Mouse (Mus musculus) T-helper 1 cell (primary cell): Measurements from ENCODE around the gene S100b.

Experiments
- in situ Hi-C: fragments of 300-600 bp; cut with MboI, MseI; formaldehyde crosslinking; loops from one replicate; pipeline ENCODE4 v1.15.1; 2025; ENCODE audit warnings: high pct_unique_total_duplicates

The S100b gene

DNA sequence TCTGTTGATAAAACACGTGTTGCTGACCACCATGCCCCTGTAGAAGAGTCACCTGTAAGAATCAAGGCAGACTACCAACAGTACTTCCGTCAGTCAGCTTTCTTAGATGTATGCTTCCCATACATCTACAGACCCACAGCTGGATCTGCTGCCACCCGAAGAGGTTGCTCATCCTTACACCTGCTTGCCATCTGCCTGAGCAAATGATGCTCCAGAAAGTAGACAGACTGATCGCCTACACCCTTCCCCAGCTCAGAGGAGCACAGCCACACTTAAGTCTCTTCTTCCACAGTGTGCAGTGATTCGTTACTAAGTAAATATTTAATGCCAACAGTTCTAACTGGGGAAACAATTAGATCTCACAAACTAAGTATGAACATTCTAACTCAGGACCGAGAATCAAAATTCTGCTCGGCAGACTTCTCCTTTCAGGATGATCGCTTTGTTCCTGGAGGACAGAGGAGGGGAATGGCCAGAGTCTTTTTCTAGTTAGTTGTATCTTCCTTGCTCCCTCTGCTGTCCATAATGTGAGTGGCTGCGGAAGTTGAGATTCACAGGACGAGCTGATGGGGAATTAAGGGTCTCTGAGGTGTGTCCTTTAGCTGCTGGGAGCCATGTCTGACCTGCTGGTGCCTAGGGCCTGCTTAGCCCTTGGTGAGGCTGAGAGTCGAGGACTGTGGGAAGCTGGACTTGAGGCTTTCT lies 6.9 kb downstream of the S100b start:
- in situ Hi-C loops = no loop called here

DNA sequence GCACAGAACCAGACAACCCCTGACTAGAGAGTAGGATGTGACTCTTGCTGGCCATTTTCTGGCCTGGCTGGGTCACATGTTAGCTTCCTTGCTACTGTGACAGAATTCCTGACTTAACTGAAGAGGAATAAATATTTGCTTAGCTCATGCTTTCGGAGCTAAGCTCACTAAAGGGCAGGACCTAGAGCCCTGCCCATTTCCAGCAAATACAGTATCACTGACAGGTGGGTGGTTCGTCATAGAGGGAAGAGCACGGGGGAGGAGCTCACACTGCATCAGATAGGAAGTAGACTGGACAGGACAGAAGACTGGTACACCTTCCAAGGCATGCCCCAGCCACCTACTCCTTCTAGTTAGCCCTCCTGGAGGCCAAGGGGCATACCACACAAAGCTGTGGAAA lies 7.8 kb downstream of the S100b start:
- in situ Hi-C loops = no loop called here

DNA sequence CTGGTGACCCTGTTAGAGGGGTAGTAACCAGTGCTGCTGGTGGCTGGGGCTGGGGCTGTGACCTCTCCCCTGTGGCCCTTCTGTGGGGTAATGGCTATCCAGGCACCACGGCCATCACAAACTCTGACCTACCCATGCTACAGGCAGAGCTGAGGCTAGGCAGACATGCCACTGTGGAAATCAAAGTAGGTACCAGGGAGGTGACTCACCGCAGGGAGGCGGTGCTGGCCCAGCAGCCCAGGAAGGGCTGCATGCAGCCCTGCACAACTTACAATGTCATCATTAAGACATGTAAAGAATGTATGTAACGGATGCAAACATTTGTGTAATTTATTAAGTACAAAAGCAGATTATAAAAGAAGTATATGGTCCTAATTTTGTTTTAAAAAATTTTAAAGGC lies 8.8 kb downstream of the S100b start:
- in situ Hi-C loops = no loop called here

DNA sequence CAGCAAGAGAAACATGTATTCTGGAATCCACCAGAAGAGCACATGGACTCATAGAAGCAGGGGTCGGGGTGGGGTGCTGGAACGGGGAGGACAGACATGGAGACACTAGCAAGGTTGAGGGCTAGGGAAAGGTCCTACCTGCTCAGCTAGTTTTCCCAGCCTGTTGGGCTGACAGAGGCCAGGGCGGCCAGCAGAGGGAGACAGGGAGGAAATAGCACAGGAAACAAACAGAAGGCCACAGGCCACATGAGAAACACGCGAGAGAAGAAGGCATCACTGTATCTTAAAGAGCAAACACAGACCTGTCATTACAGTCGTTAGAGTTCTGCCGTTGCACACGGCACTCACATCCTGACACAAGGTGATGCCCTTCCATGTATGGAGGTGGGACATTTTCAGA lies 17.6 kb downstream of the S100b start:
- in situ Hi-C loops = no loop called here

DNA sequence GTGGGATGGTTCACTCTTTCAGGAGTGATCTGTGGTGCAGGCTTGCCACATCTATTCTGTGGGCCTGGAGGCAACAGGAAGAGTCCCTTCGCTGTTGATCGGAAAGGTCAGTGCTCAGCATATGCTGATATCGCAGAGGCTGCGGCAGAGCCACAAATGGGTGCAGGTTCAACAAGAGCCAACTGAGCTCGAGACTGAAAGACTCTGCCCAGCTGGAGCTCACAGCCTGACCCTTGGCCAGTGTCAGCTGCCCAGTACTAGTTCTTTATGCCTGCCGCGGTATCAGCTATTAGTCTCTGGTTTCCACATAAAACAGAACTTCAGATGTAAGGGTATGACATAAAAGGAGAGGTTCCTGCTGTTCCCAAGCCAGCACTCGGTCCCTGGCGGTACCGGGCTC lies 21.6 kb downstream of the S100b start:
- in situ Hi-C loops = no loop called here

DNA sequence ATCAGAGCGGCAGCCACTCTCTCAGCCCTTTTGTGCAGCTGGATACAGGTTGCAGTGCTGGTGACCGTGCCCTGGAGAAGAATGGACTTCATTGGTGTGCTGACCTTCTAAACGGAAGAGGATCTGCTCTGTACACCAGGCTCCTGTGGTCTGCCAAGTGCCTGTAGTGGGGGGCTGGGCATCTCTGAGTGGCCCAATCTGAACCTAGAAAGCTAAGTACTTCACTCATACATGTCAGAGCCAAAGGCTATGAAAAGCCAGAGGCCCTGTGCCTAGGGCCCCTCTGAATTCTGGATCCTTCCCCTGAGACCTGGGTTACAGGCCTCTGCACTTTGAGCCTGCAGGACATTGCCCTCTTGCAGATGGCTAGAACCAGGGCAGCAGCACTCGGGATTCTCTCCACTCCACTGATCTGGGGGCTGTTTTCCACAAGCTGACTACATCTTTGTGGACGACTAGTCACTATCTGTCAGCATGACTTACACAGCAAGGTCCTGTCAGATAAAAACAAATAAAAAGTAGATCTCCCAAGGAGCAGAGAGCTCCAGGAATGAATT lies 25.0 kb downstream of the S100b start:
- in situ Hi-C loops = no loop called here

DNA sequence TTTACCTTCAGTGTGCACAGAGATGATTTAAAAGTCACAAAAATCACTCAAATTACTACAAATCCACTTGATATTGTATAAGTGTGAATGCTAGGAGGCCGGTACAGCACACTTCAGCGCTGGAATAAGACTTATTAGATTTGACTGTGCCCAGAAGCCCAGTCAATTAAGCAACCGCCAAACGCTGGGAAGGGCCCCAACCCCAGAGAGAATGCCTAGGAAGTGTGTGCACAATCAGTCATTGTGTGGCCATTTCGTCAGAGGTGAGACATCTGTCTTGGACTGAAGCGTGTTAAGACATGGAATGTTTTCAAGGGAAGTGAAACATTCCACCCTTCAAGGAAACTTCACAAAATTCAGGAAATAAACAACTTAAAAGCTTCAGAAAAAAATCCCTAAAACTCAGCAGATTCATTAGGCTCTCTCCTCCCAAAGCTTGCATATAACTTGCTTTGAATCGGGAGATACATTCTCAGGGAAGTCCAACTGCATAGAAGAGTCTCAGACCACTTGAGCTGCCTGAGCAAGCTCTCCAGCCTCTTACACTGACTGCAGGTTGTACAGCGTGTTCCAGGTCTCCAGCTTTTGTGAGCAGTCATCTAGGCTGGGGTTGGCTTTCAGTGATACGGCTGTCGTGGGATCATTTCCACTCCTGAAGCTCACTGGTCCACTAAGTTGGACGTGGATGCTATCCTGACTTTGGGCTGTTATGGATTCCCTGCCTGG lies 34.8 kb downstream of the S100b start:
- in situ Hi-C loops = no loop called here

DNA sequence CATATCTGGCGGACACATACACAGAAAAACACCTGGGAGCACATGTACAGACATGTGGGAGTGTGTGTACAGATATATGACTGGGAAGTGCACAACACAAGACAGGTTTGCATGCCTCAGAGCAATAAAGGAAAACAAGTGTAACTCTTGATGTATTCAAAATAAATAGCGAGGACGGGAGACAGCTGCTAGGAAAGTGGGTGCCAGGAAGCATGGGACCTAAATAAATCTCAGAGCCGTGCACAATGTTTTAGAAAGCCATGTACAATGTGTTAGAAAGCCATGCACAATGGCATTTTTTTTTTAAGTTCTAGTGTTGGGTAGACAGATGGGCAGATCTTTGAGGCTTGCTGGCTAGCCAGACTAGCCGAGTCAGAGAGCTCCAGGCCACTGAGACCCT lies 35.4 kb downstream of the S100b start:
- in situ Hi-C loops = no loop called here

DNA sequence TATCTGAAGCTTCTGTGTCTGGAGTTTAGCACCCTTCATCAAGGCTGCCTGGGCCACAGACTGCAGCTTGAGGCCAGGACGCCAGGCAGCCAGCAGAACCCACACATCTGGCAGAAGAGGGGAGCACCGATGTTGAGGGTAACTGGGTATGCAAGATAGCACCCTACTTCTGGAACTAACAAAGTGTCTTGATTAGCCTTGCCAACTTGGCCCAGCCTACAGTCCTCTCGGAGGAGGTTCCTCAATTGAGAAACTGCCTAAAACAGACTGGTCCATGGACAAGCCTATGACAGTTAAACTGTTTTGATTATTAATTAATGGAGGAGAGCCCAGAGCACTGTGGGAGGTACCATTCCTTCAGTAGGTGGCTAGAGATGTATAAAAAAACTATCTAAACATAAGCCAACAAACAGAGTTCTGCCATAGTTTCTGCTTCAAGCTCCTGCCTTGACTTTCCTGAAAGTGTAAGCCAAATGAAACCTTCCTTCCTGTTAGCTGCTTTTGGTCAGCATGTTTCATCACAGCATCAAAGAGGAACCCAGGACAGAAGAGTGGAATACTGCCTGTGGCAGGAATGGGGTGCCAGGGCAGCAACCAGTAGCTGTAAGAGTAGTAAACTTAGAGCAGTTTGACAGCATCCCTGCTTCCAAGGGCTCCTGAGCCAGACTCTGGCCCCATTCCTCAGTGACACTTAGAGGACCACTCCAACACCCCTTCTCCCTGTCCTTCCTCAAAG lies 36.5 kb downstream of the S100b start:
- in situ Hi-C loops = no loop called here

DNA sequence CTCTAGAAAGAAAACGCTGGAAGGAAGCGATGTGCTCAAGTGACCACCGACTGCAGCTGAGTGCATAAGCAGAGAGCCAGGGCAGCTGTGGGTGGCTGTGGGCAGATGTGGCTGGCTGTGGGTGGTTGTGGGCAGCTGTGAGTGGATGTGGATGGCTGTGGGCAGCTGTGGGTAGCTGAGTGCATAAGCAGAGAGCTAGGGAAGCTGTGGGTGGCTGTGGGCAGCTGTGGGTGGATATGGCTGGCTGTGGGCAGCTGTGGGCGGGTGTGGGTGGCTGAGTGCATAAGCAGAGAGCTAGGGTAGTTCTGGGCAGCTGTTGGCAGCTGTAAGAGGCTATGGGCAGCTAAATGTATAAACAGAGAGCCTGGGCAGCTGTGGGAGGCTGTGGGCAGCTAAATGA lies 39.6 kb downstream of the S100b start:
- in situ Hi-C loops = no loop called here

DNA sequence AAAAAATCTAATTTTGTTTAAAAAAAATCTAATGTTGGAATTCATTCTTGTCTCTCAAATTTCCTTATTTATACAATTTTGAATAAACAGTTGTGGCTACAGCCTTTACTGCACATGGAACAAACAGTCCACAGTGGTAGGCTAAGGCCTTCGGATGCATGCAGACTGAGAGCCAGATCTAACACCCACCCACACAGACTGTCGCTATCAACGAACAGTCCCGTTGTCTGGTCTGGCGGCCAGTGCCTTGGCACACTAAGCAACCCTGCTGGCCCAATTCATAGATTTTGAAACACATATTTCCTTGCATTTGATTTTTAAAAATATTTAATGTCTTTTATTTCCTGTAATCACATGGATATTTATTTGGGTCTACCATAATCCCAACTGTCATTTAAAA lies 46.5 kb downstream of the S100b start:
- in situ Hi-C loops = no loop called here

DNA sequence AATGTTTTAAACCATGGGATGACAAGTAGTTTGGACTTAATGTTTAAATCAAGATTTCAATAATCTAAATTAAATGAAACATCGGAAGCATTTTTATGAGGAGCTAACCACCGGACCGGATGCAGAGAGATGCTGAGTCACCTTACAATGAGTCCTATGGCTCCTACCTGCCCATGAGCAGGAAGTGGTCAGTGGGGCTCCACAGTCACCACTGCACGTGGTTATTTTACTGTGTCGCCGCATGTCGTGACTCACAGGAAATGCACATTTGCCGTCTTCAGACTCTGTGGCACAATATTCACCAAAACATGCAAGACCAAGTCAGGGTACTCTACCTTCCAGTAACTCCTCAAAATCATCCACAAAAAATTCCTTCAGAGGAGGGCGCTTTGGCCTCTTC lies 53.1 kb downstream of the S100b start:
- in situ Hi-C loops = no loop called here
